Mouse (Mus musculus) cortical plate, adult 2 months (tissue): ENCODE measurements around the gene Cic.

Experiments used
- CTCF ChIP-seq: fragments of 200-500 bp; IDR thresholded peaks from 2 replicates; pipeline ENCODE4 v1.5.1; 2011; ENCODE audit warnings: mild to moderate bottlenecking, control low read depth, low read length; ENCODE audit not compliant: insufficient read depth; ENCODE audit errors: extremely low read depth
- POLR2A ChIP-seq: fragments of 200-500 bp; IDR thresholded peaks from 2 replicates; pipeline ENCODE4 v1.6.1; 2011; ENCODE audit warnings: mild to moderate bottlenecking, low read length, control low read depth; ENCODE audit not compliant: insufficient read depth; ENCODE audit errors: extremely low read depth

- TF ChIP-seq CTCF (no peak), POLR2A (no peak)
These were observed 25.8 kb downstream of the Cic start for GRCm38 (mm10) chr7:25293191-25293739.
